Mouse (Mus musculus) retina, adult 2 months (tissue): ENCODE results near the gene Aspm.

Source experiments
- DNase-seq: peaks from one replicate; pipeline ENCODE4 v3.0.0-alpha.2; 2012; ENCODE audit warnings: low read depth, low spot score

Gene Aspm

DNA sequence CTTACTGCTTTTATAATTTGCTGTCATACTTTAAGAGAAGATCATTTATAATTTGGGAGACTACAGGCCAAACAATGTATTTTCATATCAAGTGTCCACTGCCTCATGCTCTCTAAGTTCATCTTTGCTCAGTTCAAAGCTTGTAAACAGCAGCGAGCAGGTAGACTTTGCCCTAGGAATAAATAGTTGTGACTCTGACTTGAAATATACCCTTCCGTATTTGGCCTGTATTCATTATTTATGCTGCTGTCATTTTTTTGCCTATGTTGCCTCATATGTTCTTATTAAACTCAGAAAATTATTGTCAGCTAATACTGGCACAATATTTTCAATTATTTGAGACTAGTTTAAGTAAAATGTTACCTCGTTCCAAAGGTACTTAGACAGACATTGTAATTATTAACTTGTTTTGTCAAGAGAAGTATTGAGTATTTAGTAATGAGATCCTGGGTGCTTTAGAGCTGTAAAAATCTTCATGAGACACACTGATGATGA is 46.7 kb downstream of the Aspm start, which contains the start of gene F13b:
Gene F13b, plus strand, starts transcription at position 445 of the 495 bp plus-strand sequence.
- no peak for DNase-seq

DNA sequence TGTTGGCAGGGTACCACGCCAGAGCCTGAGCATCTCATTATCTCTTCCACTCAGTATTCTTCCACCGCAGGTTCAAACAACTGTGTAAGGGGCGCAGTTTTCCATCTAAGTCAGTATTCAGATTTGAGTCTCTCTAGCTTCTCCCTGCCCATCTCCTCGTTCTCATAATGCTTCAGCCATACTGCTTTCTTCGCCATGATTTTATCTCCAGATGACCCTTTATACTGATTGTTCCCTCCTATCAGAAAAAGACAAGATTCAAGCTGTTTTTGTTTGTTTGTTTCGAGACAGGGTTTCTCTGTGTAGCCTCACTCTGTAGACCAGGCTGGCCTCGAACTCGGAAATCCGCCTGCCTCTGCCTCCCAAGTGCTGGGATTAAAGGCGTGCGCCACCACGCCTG is 60.0 kb downstream of the Aspm start:
- DNase-seq: no peak
